Mouse (Mus musculus) C2C12 (cell line): ENCODE results near the gene Bcl2. TPM values are rescaled to one million over a fixed set of nuclear protein-coding genes. Genes with fewer than 3 reads are reported as not detected.

Source experiments
- H3K27me3 ChIP-seq: one replicate; pipeline ENCODE4 v1.6.1; 2011; ENCODE audit not compliant: control insufficient read depth, insufficient read depth, insufficient read length
- H3K36me3 ChIP-seq: one replicate; pipeline ENCODE4 v1.6.1; 2011; ENCODE audit not compliant: control insufficient read depth, insufficient read depth
- H3K4me3 ChIP-seq: one replicate; pipeline ENCODE4 v1.5.1; 2011; ENCODE audit warnings: mild to moderate bottlenecking, control low read depth; ENCODE audit not compliant: poor library complexity, insufficient read depth, severe bottlenecking
- H3K79me2 ChIP-seq: one replicate; pipeline ENCODE4 v1.6.1; 2011; ENCODE audit not compliant: control insufficient read depth, insufficient read depth
- H3K79me3 ChIP-seq: one replicate; pipeline ENCODE4 v1.6.1; 2011; ENCODE audit warnings: low read depth, control low read depth
- H3ac ChIP-seq: one replicate; pipeline ENCODE3; 2011; ENCODE audit warnings: low read depth; ENCODE audit not compliant: control insufficient read depth, insufficient read length
- CEBPB ChIP-seq: IDR thresholded peaks from one replicate; pipeline ENCODE4 v1.6.1; 2011; ENCODE audit warnings: low read depth, mild to moderate bottlenecking, control low read depth, moderate library complexity
- CTCF ChIP-seq: IDR thresholded peaks from one replicate; pipeline ENCODE4 v1.5.1; 2011; ENCODE audit not compliant: control insufficient read depth, insufficient read depth, insufficient read length
- FOSL1 ChIP-seq: IDR thresholded peaks from one replicate; pipeline ENCODE4 v1.8.0; 2011; ENCODE audit warnings: mild to moderate bottlenecking, low read length; ENCODE audit not compliant: poor library complexity, insufficient read depth, severe bottlenecking
- MAX ChIP-seq: IDR thresholded peaks from one replicate; pipeline ENCODE4 v1.6.1; 2011; ENCODE audit warnings: mild to moderate bottlenecking, control low read depth
- MYOD1 ChIP-seq: IDR thresholded peaks from one replicate; pipeline ENCODE4 v1.6.1; 2011; ENCODE audit warnings: low read depth; ENCODE audit not compliant: control insufficient read depth, insufficient read length
- MYOG ChIP-seq: IDR thresholded peaks from one replicate; pipeline ENCODE4 v1.6.1; 2011; ENCODE audit not compliant: control insufficient read depth, insufficient read length; ENCODE audit errors: extremely low read depth
- USF1 ChIP-seq: IDR thresholded peaks from one replicate; pipeline ENCODE4 v1.6.1; 2011; ENCODE audit warnings: low read depth, mild to moderate bottlenecking, control low read depth, moderate library complexity
- polyA plus RNA-seq: library from polyadenylated mRNA; unstranded; fragments of >200 nt; fragmentation: generic; extraction: Trizol; gene quantifications from one replicate; pipeline ENCODE4 v1.2.1, GENCODE M21; 2012; ENCODE audit warnings: missing spikeins

The Bcl2 gene
- polyA plus RNA-seq, 1 experiment, result 1.8 TPM

DNA sequence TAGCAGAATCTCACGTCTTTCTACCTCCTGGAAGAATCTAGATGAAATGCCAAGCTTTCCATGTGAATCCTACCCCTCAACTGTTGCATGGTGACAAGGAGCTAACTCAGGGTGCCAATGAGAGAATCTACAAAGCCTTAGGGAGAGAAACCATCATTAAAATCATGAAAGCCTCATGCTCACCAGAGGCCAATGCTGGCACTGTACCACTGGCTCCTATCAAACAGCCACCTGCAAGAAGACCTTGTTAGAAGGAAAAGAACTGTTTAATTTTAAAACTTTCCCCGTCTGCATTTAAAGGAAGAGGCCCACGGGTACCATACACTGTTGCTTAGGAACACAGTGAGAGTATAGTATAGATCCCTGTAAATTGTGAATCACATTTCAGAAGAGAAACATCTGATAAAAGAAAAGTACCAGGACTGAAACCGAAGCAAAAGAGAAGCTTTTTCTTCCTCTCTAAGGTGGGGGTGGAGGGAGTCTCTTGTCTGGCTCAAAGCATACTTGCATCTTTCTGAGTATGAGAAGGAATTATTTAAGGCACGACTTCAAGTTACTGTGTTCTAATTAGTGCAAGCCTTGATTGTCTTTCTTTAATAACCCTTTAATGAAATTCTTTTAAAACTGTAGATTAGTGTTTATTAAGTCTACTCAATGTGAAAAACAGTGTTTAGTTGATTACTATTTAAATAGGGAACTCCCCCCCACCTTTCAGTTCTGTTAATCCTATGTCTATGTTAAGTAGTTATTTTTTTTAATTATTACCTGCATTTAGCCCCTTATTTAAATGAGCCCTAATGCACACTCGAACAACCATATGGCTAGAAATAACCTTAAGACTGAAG is 6.8 kb downstream of the Bcl2 start:
- Histone ChIP-seq H3K4me3 (no peak overlapping the region), H3K79me2 (peaks cover 19% of the 10 kb centered on the region), H3K79me3 (peaks cover 4% of the 10 kb centered on the region), H3K27me3 (no peaks in the 10 kb centered on the region), H3ac (no peak overlapping the region), H3K36me3 (no peaks in the 10 kb centered on the region)
- TF ChIP-seq MYOD1 (no peak), CTCF (no peak)

GRCm38 (mm10) chr1:106703183-106703582 is 10.9 kb downstream of the Bcl2 start:
- H3K36me3 ChIP-seq, result no peaks in the 10 kb centered on the region
- no peaks in the 10 kb centered on the region for H3K27me3 ChIP-seq
- H3K79me2 ChIP-seq, result peaks cover 4% of the 10 kb centered on the region
- no peak overlapping the region for H3K4me3 ChIP-seq
- H3K79me3 ChIP-seq, result peaks cover 2% of the 10 kb centered on the region
- no peak overlapping the region for H3ac ChIP-seq
- no peak for TF ChIP-seq USF1

DNA sequence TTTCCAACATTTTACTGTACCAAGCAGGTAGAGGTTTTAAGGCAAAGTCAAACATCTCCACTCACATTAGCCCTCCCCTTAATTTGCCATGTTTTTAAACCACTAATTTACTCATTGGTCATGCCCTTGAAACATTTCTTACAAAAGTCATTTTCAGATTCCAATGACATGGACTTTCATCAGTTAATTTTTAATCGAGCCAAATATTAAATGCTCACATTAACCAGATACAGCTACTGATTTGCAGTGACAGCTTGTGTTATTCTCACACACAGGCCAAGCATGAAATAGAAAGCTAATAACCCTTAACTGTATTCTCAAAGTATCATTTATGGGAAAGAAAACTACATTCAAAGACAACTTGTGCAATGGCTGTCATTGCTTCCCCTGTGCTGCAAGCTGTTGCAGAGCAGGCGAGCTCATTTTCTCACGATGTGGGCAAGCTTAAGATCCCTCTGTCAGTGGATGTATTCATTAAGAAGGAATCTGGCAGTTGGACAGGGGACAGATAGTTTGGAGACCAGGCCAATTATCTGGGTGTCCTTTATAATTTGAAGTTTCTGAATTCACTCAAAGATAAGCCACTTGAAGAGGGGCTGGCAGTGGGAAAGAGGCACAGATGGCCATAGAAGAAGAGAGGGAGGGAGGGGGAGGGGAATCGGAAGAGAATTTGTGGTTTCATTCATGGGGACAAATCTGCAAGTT is 11.5 kb downstream of the Bcl2 start:
- Histone ChIP-seq H3K4me3 (no peak overlapping the region), H3K79me2 (no peaks in the 10 kb centered on the region), H3K36me3 (no peaks in the 10 kb centered on the region), H3K79me3 (peaks cover 2% of the 10 kb centered on the region), H3K27me3 (no peaks in the 10 kb centered on the region), H3ac (no peak overlapping the region)
- TF ChIP-seq USF1 (no peak), CEBPB (peak; percentile 2)

DNA sequence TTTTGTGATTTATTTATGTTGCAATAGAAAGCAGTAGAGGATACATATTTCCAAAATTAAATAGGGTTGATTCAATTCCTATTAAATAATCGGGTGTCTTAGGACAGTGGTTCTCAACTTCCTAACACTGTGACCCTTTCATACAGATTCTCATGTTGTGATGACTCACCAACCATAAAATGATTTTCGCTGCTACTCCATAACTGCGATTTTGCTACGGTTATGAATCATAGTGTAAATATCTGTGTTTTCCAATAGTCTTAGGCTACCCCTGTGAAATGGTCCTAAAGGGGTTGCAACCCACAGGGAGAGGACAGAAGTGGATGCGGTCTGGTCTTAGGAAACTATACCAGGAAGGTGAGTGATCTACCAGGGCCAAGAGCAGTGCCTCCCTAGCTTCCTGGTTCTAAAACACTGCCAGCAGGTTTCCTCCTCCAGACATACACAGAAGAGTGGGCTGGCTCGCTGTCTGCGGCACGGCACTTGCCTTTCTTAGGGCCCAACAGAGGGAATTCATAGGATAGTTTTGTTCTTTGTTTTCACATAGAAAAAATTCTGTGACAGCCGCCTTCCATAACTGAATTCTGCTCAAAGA is 13.5 kb downstream of the Bcl2 start:
- Histone ChIP-seq H3K79me3 (peaks cover 2% of the 10 kb centered on the region), H3K4me3 (no peak overlapping the region), H3K36me3 (no peaks in the 10 kb centered on the region), H3K27me3 (no peaks in the 10 kb centered on the region), H3ac (no peak overlapping the region), H3K79me2 (no peaks in the 10 kb centered on the region)
- TF ChIP-seq CEBPB (no peak), FOSL1 (peak; percentile 83)

GRCm38 (mm10) chr1:106696472-106696871 is 17.6 kb downstream of the Bcl2 start:
- Histone ChIP-seq H3K36me3 (no peaks in the 10 kb centered on the region), H3K79me3 (no peaks in the 10 kb centered on the region), H3ac (no peak overlapping the region), H3K4me3 (no peak overlapping the region), H3K27me3 (no peaks in the 10 kb centered on the region), H3K79me2 (no peaks in the 10 kb centered on the region)
- no peak for TF ChIP-seq MAX
- no peak for TF ChIP-seq MYOG

GRCm38 (mm10) chr1:106695649-106696048 is 18.4 kb downstream of the Bcl2 start:
- Histone ChIP-seq H3K79me2 (no peaks in the 10 kb centered on the region), H3K4me3 (no peak overlapping the region), H3ac (no peak overlapping the region), H3K36me3 (no peaks in the 10 kb centered on the region), H3K27me3 (no peaks in the 10 kb centered on the region), H3K79me3 (no peaks in the 10 kb centered on the region)
- TF ChIP-seq CEBPB, result no peak
- no peak for TF ChIP-seq MAX
- no peak for TF ChIP-seq MYOD1
- no peak for TF ChIP-seq USF1
- TF ChIP-seq FOSL1, result no peak
- TF ChIP-seq CTCF, result no peak
- no peak for TF ChIP-seq MYOG
